Mouse (Mus musculus) liver, postnatal 0 days (tissue): ENCODE data around the gene Zdhhc23. TPM values are rescaled to one million over a fixed set of nuclear protein-coding genes. Genes with fewer than 3 reads are reported as not detected.

Experiments
- ATAC-seq: fragments of 200-750 bp; cut with Nextera tagmentation; 2 replicates; pipeline ENCODE4 v1.8.0; 2017; ENCODE audit warnings: mild to moderate bottlenecking, moderate library complexity
- DNase-seq: peaks from one replicate; pipeline ENCODE4 v3.0.0-alpha.2; 2016
- H3K27ac ChIP-seq: fragments of 300-500 bp; sonication (generic); 2 replicates; pipeline ENCODE4 v1.5.1; 2014; ENCODE audit warnings: antibody characterized with exemption, moderate library complexity, mild to moderate bottlenecking, low read depth
- H3K27me3 ChIP-seq: fragments of 300-500 bp; sonication (generic); 2 replicates; pipeline ENCODE4 v1.6.1; 2014; ENCODE audit warnings: low read length, control low read depth, mixed read lengths; ENCODE audit not compliant: insufficient read depth
- H3K36me3 ChIP-seq: fragments of 300-500 bp; sonication (generic); replicated peaks from 2 replicates; pipeline ENCODE4 v1.6.1; 2014; ENCODE audit warnings: mild to moderate bottlenecking, control low read depth, low read length, moderate library complexity, mixed read lengths; ENCODE audit not compliant: insufficient read depth
- H3K4me1 ChIP-seq: fragments of 300-500 bp; sonication (generic); 2 replicates; pipeline ENCODE4 v1.6.1; 2014; ENCODE audit warnings: antibody characterized with exemption, mild to moderate bottlenecking, control low read depth; ENCODE audit not compliant: insufficient read depth
- H3K4me2 ChIP-seq: fragments of 300-500 bp; sonication (generic); 2 replicates; pipeline ENCODE4 v1.6.1; 2014; ENCODE audit warnings: low read depth, mild to moderate bottlenecking, low read length, moderate library complexity, mixed read lengths
- H3K4me3 ChIP-seq: fragments of 300-500 bp; sonication (generic); 2 replicates; pipeline ENCODE4 v1.5.1; 2014; ENCODE audit warnings: low read depth, low read length
- H3K9ac ChIP-seq: fragments of 300-500 bp; sonication (generic); replicated peaks from 2 replicates; pipeline ENCODE4 v1.6.1; 2014; ENCODE audit warnings: mild to moderate bottlenecking, moderate library complexity
- H3K9me3 ChIP-seq: fragments of 300-500 bp; sonication (generic); 2 replicates; pipeline ENCODE4 v1.6.1; 2016; ENCODE audit warnings: mild to moderate bottlenecking, control low read depth, low read length, mixed read lengths
- CTCF ChIP-seq: sonication (generic); IDR thresholded peaks from 2 replicates; pipeline ENCODE4 v1.5.1; 2016; ENCODE audit warnings: antibody characterized with exemption, low read depth
- EP300 ChIP-seq: IDR thresholded peaks from 2 replicates; pipeline ENCODE4 v1.6.1; 2016; ENCODE audit warnings: antibody characterized with exemption, low read depth, mild to moderate bottlenecking
- WGBS: fragments of 180-500 bp; shearing (Covaris S2); extraction: QIAGEN DNeasy Blood & Tissue Kit; methylation state at CpG from one replicate; pipeline ENCODE4 v1.1.7; 2014; ENCODE audit not compliant: insufficient replicate concordance; 5-methylcytosine and 5-hydroxymethylcytosine counted together
- polyA plus RNA-seq: library from polyadenylated mRNA; unstranded; fragments of >200 nt; fragmentation: Nextera tagmentation; extraction: Ambion mirVana; gene quantifications from 2 replicates; pipeline ENCODE4 v1.2.1, GENCODE M21; 2015

Zdhhc23 gene
- polyA plus RNA-seq, 1 experiment from 2014 or later: 0.20 TPM

- Histone ChIP-seq H3K27me3 (no peaks in the 10 kb centered on the region), H3K4me1 (no peaks in the 10 kb centered on the region), H3K27ac (no peak overlapping the region), H3K9me3 (no peaks in the 10 kb centered on the region), H3K4me2 (no peak overlapping the region), H3K36me3 (peaks cover 2% of the 10 kb centered on the region; the same call in 1 of the 2 replicates), H3K9ac (no peak overlapping the region), H3K4me3 (no peak overlapping the region)
- 74% methylated on average over 3 of the region's 3 CpGs for WGBS
- ATAC-seq (no peak), DNase-seq (no peak)
- no peak for TF ChIP-seq CTCF
- no peak for TF ChIP-seq EP300
Observed at GRCm38 (mm10) chr16:43963780-43964179, 15.8 kb downstream of the Zdhhc23 start.

- no peaks in the 10 kb centered on the region for H3K9me3 ChIP-seq
Observed at GRCm38 (mm10) chr16:43963291-43963690, 16.3 kb downstream of the Zdhhc23 start.

GRCm38 (mm10) chr16:43958038-43958437 is 21.6 kb downstream of the Zdhhc23 start:
- Histone ChIP-seq H3K9ac (no peak overlapping the region), H3K4me1 (no peaks in the 10 kb centered on the region), H3K36me3 (no peaks in the 10 kb centered on the region; the same call in 1 of the 2 replicates), H3K27ac (no peak overlapping the region), H3K27me3 (no peaks in the 10 kb centered on the region), H3K4me2 (no peak overlapping the region), H3K9me3 (no peaks in the 10 kb centered on the region), H3K4me3 (no peak overlapping the region)
- DNase-seq: no peak
- TF ChIP-seq CTCF: no peak
- TF ChIP-seq EP300: no peak
- ATAC-seq: no peak
- WGBS: 88% methylated on average over 4 of the region's 4 CpGs

More at GRCm38 (mm10) chr16:43963291-43963690, 16.3 kb downstream of the Zdhhc23 start:
- H3K4me3 ChIP-seq: no peak overlapping the region
- no peak for DNase-seq
- 86% methylated on average over 9 of the region's 9 CpGs for WGBS
- peaks cover 2% of the 10 kb centered on the region for H3K36me3 ChIP-seq
- H3K27ac ChIP-seq: no peak overlapping the region
- H3K27me3 ChIP-seq: no peaks in the 10 kb centered on the region
- no peak for TF ChIP-seq EP300
- TF ChIP-seq CTCF: no peak
- no peak for ATAC-seq
- no peak overlapping the region for H3K9ac ChIP-seq
- no peaks in the 10 kb centered on the region for H3K4me1 ChIP-seq
- no peak overlapping the region for H3K4me2 ChIP-seq

GRCm38 (mm10) chr16:43954913-43955312 is 24.7 kb downstream of the Zdhhc23 start:
- TF ChIP-seq EP300 (no peak), CTCF (no peak)
- Histone ChIP-seq H3K36me3 (no peaks in the 10 kb centered on the region; the same call in none of the 2 replicates), H3K4me1 (no peaks in the 10 kb centered on the region; the same call in 1 of the 2 replicates), H3K4me3 (no peak overlapping the region), H3K9ac (no peak overlapping the region), H3K4me2 (no peak overlapping the region), H3K9me3 (no peaks in the 10 kb centered on the region), H3K27ac (no peak overlapping the region), H3K27me3 (no peaks in the 10 kb centered on the region)
- DNase-seq: no peak
- WGBS: 45% methylated on average over 6 of the region's 6 CpGs
- no peak for ATAC-seq

GRCm38 (mm10) chr16:43951591-43951990 is 28.0 kb downstream of the Zdhhc23 start:
- Histone ChIP-seq H3K27me3 (no peaks in the 10 kb centered on the region), H3K9ac (no peak overlapping the region), H3K9me3 (no peaks in the 10 kb centered on the region), H3K4me2 (no peak overlapping the region; the same call in 1 of the 2 replicates), H3K4me3 (no peak overlapping the region), H3K36me3 (no peaks in the 10 kb centered on the region; the same call in none of the 2 replicates), H3K27ac (peak overlapping the region; percentile 30; the same call in 1 of the 2 replicates), H3K4me1 (no peaks in the 10 kb centered on the region; the same call in 1 of the 2 replicates)
- ATAC-seq (peak; percentile 63), DNase-seq (peak; percentile 38)
- 30% methylated on average over 4 of the region's 4 CpGs for WGBS
- TF ChIP-seq CTCF (no peak), EP300 (no peak)

GRCm38 (mm10) chr16:43945869-43946268 is 33.7 kb downstream of the Zdhhc23 start:
- no peak overlapping the region for H3K9ac ChIP-seq
- ATAC-seq: no peak
- DNase-seq: no peak
- no peak overlapping the region for H3K4me3 ChIP-seq
- H3K4me1 ChIP-seq: no peaks in the 10 kb centered on the region
- H3K9me3 ChIP-seq: no peaks in the 10 kb centered on the region
- 66% methylated on average over 3 of the region's 3 CpGs for WGBS
- H3K27me3 ChIP-seq: no peaks in the 10 kb centered on the region
- no peaks in the 10 kb centered on the region for H3K36me3 ChIP-seq
- no peak overlapping the region for H3K27ac ChIP-seq
- TF ChIP-seq EP300 (no peak), CTCF (no peak)
- no peak overlapping the region for H3K4me2 ChIP-seq
